Mouse (Mus musculus): ENCODE results near the gene Gpr35. TPM values are rescaled to one million over a fixed set of nuclear protein-coding genes. Genes with fewer than 3 reads are reported as not detected.
A peak's percentile ranks its signal among the peaks of the same experiment; 100 is the strongest.
"Not testable (repeated sequence)": the region's sequence is repeated elsewhere in the genome, so short reads cannot be mapped to it uniquely, and the experiment has no call there.

Gpr35 gene
- total RNA-seq, 2 experiments from 2014 or later: 0.07 to 0.11 TPM

- DNase-seq (ENCODE audit: low spot score): no peak
These were observed 17.1 kb upstream of the Gpr35 start for GRCm38 (mm10) chr1:92933611-92934010.

- peak; percentile 95 for DNase-seq (ENCODE audit: low spot score)
These were observed 16.4 kb upstream of the Gpr35 start, which contains the start of gene Capn10 for GRCm38 (mm10) chr1:92934182-92934827. Capn10 (plus strand) TSS chr1:92934376.

- DNase-seq (ENCODE audit: low spot score): no peak
These were observed 15.4 kb upstream of the Gpr35 start for GRCm38 (mm10) chr1:92935054-92935962.

- no peak for DNase-seq (ENCODE audit: low spot score)
These were observed 14.7 kb upstream of the Gpr35 start for GRCm38 (mm10) chr1:92935977-92936376.

- DNase-seq (ENCODE audit: low spot score): no peak
These were observed 14.2 kb upstream of the Gpr35 start for GRCm38 (mm10) chr1:92936467-92936866.

GRCm38 (mm10) chr1:92937797-92938196 lies 12.9 kb upstream of the Gpr35 start:
- no peak for DNase-seq (ENCODE audit: low spot score)

DNA sequence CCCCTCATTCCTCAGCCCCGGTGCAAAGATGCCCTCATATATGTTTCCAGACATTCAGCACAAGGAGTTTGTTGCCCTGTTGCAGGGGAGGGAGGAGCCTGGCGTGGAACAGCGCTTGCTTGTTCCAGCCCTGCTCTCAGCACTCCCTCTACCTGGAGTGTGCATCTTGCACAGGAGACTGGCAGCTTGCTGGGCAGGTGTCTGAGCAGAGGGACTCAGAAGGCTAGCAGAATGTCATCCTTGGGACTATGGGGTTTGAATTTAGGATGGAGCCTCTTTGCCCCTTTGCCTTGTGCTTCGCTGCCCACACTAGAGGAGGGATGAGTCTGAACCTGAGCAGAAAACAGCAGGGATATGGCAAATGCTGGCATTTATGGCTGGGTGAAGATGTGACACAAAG lies 10.9 kb upstream of the Gpr35 start:
- DNase-seq (ENCODE audit: low spot score): no peak

DNA sequence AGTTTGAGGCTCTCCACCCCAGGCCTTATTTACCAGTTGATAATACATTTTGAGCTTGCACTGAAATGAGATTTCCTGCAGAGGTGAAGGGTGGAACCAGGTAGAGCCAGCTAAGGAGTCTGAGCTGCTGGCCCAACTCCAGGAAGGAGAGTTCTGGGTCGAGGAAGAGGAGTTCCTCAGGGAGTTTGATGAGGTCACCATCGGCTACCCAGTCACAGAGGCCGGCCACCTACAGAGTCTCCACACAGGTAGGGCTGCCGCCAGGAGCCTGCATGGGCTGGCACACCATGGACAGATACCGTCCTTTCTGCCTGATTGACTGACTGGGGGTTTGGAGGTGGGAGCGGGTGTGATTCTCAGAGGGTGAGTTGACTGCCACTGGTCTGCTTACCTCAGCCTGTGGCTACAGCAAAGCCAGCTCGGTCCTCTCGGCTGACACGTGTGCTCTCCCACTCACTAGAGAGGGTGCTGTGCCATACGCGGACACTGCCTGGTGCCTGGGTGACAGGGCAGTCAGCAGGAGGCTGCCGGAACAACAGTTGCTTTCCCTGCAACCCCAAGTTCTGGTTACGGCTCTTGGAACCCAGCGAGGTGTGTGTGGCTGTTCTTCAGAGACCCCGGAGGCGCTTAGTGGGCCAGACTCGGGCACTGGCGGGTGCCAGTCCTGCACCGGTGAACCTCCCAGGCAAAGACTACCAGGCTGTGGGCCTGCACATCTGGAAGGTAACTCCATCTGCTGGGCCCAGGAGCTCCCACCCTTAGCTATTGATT lies 7.3 kb upstream of the Gpr35 start:
- DNase-seq (ENCODE audit: low spot score): no peak

DNA sequence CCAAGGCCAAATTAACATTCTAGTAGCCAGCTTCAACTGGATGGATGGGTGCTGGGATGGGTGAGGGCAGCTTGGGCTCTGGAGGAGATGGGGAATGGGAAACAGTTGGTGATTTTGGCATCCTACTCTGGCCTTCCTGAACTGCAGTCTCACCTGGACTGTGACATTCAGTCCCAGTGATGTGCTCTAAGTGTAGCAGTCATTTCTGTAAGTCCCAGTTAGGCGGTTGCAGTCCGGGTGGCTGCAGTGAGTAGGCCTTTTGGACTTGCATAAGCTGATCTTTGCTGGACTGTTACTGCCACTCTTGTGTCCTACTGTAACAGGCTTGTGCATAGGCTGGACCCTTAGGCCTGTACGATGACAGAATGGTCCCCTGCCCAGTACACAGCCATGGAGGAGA lies 2.7 kb upstream of the Gpr35 start:
- DNase-seq (ENCODE audit: low spot score): no peak

DNA sequence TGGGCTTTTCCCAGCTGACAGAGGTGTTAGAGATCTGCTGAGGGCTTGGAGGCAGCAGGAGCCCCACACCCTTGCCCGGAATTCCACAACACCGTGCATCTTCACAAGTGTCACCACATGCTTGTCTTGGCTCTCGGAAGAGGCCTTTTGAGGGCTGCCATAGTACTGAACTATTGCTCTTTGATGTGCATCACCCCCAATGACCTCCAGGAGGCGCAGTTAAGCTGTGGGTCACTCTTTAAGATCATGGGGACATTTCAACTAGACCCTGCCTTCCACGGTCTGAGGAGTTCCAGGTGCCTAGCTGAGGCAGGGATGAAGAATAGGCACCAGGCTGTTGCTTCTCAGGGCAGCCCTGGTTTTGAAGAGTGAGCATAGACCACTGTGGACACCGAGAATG lies 1.2 kb upstream of the Gpr35 start:
- DNase-seq (ENCODE audit: low spot score): no peak

- no peak for DNase-seq (ENCODE audit: low spot score)
These were observed 3.0 kb downstream of the Gpr35 start for GRCm38 (mm10) chr1:92953641-92954040.

DNA sequence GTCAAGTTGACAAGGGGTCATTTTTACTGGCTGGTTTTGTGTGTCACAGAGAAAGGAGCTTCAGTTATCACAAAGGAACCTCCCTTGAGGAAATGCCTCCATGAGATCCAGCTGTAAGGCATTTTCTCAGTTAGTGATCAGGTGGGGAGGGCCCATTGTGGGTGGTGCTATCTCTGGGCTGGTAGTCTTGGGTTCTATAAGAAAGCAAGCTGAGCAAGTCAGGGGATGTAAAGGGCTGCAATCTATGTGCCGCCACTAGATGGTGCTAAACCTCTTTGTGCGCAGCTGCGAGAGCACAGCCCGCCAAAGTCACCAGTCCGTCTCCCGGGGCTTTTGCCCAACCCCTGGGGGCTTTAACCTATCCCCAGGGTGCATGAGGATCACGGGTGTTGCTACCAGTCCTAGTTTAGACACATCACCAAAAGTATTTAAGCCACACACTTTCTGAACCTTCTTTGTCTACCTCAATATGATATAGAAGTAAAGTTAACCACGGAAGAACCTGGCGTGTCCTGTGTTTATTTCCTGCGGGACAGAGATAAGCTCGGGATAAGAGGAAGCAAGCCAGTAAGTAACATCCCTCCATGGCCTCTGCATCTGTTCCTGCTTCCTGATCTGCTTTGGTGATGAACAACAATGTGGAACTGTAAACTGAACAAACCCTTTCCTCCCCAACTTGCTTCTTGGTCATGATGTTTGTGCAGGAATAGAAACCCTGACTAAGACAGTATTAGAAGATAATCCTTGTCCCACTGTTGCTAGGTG lies 6.1 kb downstream of the Gpr35 start:
- peak; percentile 51 for DNase-seq (ENCODE audit: low spot score)

GRCm38 (mm10) chr1:92958999-92959398 lies 8.3 kb downstream of the Gpr35 start:
- DNase-seq (ENCODE audit: low spot score): no peak

GRCm38 (mm10) chr1:92970791-92971190 lies 20.1 kb downstream of the Gpr35 start:
- not testable (repeated sequence) for DNase-seq (ENCODE audit: low spot score)

- DNase-seq (ENCODE audit: low spot score): no peak
These were observed 21.5 kb downstream of the Gpr35 start for GRCm38 (mm10) chr1:92971879-92972795.

DNA sequence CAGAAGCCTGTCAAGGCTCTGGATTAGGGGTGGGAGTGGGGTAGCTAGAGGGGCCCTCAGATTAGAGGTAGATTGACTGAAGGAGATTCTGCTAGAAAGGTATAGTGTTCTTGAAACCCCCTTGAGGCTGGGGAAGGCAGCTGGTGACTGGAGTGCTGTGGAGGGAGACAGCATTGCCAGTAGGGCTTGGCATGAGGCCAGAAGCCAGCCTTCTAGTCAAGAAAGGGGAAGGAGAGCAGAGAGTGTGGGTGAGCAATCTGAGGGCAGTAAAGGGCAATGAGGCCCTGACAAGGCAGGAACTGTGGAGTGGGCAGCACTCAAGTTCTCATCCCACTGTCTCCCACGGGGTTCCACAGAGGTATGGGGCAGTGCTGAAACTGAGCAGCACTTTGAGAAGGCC lies 22.2 kb downstream of the Gpr35 start:
- DNase-seq (ENCODE audit: low spot score): peak; percentile 24

- no peak for DNase-seq (ENCODE audit: low spot score)
These were observed 25.5 kb downstream of the Gpr35 start for GRCm38 (mm10) chr1:92976141-92976566.

GRCm38 (mm10) chr1:92978645-92979044 lies 28.0 kb downstream of the Gpr35 start:
- no peak for DNase-seq (ENCODE audit: low spot score)

GRCm38 (mm10) chr1:92979073-92979602 lies 28.5 kb downstream of the Gpr35 start:
- no peak for DNase-seq (ENCODE audit: low spot score)
